Mouse (Mus musculus) left cerebral cortex, postnatal 4 days (tissue): ENCODE results near the gene Serpina5. TPM values are rescaled to one million over a fixed set of nuclear protein-coding genes. Genes with fewer than 3 reads are reported as not detected.

Source experiments
- DNase-seq: peaks from one replicate; pipeline ENCODE4 v3.0.0-alpha.2; 2022
- intact Hi-C: fragments of 180-260 bp; cut with DNase I; formaldehyde crosslinking; loops from one replicate; pipeline ENCODE4 v1.15.1; 2025
- total RNA-seq, 2 experiments: library from RNA; stranded (reverse); gene quantifications; 2 replicates each; pipeline ENCODE4 v1.2.3; 2021

The Serpina5 gene
- total RNA-seq, 2 experiments from 2014 or later: not detected

DNA sequence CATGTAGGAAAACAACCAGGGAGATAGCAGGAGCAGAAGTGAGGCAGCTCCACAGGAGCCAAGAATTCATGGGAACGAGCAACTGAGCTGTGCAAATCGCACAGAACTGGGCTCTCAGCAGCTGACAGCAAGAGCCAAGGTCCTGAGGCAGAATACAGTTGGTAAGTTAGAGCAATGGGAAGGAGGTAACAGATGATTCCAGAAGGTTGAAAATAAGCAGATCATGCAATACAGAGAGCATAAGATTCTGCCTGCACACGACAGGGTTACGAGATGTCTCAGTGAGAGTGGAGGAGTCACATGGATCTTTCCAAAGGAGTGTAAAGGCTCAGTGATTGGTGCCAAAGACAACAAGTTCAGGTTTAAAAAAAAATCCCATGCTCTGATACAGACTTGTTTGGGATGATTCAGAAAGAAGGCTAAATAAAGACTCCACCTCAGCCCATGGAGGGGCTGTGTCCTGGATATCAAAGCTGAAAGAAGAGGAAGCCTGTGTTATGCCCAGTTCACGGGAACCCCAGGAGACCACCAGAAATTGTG, 24.2 kb downstream of the Serpina5 start:
- no peak for DNase-seq
- intact Hi-C loops: no loop called here

DNA sequence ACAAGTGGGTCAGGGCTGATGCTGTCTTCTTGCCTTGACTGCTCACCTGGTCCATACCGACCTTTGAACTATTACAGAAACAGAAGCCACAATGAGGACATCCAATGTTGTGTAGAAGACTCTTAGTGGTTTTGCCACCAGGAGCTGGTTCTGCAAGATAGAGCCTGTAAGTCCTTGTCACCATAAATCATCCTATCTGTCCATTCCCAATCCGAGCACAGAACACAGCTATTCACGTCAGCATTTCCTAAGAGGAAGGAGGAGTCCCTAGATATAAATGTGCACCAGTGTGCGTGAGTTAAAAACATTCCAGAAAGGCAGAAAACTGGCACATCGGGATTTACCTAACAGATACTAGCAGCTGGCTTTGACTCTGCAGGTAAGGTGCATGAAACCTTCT, 26.8 kb downstream of the Serpina5 start, which contains the start of gene Serpina3b:
Serpina3b (plus strand) TSS at position 301 of the 400 bp plus-strand sequence.
- no peak for DNase-seq
- intact Hi-C loops: no loop called here

DNA sequence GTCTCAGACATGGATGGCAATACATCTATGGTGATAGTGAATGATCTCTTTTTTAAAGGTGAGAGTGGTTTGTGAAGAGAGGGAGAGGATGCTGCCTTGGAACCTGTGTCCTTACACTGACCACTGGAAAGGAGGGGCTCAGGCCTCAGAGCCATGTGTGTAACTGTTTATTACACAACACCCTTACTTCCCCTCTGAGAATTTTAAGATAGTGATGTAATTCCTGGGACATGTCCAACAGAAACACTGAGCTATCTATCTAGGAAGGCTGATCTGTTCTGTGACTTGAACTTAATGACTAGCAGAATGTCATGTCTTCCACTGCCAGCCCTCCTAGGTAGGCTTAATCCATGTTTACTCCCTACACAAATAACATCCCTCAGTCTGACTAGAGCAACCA, 30.1 kb downstream of the Serpina5 start:
- no peak for DNase-seq
- intact Hi-C loops: no loop called here

DNA sequence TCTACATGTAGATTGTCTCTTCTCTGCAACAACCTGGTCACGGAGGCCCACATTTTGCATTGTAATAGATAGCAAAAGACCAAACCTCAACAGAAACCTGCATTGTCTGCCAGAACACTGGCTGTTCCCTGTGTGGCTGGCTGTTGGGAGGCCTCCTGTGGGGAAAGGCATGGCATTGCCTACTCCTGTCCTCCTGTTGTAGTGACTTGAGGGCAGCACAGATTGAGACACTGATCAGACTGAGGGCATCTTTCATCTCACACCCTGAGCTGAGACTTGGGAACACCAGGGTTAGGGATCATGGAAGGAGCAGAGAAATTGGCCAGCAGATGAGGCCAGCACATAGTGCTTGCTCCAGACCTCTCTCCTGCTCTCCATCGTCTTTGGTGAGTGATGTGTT, 37.3 kb downstream of the Serpina5 start:
- intact Hi-C loops: no loop called here
- DNase-seq: no peak

DNA sequence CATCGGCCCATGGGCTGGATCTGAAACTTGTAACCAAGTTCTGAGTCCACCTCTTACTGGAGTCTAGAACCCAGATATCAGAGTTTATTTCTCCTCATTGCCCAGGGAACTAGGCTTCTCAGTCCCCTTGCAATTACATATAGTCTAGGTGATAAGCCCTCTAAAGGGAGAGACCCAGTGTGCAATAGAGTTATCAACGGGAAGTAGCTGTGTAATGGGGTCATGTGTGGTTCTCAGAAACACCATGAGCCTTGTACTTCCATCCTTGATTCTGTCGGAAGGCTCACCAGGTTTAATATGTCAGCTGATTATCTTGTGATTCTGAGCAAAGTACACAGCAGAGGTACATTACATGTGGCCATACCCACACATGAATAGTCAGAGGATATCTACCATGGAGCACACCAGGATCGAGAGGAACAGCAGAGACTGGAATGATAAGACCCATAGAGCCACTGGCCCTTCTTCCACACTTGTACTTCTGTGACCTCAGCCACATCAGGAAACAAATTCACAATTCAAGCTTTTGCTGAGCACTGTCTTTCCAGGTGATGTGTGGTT, 39.7 kb downstream of the Serpina5 start:
- no peak for DNase-seq

DNA sequence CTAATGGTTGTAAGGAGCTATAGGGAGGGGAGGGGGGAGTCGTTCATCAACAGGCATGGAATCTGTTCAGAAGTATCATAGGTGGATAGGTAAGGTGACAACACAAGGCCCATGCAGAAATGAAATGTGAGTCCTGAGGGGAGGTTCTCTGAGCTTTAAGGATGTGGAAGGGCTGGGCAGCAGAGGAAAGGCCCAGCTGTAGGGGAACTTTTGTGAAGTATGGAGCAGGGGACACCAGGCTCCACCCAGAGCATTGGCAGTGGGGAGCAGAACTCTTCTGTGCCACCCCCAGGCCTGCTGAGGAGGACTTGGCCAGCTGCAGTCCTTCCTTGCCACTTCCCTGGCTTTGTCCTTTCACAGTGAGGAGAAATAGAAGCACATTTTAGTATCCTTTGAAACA, 40.6 kb downstream of the Serpina5 start:
- no peak for DNase-seq
- intact Hi-C loops: no loop called here

More for the DNA sequence above, 39.7 kb downstream of the Serpina5 start:
- intact Hi-C loops: no loop called here

DNA sequence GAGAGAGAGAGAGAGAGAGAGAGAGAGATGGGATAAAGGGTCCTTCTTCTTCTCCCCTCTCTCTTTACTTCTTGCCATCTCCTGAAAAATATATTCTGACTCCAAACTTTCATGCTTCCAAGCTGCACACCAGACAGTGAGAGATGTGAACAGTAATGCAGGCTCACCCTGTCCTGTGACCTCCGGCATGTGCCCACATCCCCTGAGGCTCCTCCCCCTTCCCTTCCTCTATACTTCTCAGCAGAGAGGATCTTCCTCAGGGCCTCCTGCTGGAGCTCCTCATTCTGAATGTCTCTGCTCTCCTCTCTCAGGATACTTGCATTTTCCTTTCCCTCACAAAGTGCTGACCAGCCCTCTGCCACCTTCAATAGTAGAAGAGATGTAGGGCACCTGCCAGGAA, 41.5 kb downstream of the Serpina5 start:
- DNase-seq: no peak
- intact Hi-C loops: no loop called here

DNA sequence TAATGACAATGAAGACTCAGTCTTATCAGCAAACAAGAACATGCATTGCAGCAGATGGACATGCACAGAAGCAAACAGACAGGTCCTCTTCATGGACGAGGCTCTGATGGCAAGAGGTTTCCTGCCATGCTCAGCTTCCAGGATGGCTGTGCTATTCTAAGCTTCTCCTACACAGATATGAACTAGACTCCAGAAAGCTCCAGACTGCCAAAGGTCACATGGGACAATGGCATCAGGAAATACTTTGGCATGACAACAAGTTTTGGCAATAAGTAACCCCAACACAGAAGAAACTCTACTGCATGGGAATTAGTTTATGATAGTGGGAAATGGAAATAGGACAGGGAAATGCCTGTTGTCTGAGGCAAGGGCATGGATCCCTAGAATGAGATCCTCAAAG, 42.4 kb downstream of the Serpina5 start:
- DNase-seq: no peak
- intact Hi-C loops: no loop called here

DNA sequence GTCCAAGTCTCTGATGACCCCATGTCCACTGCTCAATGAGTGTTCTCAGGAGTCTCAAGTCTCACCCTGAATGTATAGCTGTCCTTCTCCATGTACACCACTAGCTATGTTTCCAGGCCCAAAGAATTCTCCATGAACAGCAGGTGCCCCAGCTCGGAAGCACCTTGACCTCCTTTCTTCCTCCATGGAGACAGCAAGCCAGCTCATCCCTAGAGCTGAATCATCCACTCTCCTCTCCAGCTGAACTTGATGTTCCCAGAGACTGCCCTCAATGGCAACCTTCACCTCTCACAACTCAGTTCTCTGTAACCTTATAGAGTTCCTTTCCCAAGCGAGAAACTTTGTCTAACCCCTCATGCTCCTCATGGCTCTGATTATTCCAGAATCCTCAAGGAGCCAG, 44.7 kb downstream of the Serpina5 start:
- intact Hi-C loops: no loop called here
- no peak for DNase-seq

DNA sequence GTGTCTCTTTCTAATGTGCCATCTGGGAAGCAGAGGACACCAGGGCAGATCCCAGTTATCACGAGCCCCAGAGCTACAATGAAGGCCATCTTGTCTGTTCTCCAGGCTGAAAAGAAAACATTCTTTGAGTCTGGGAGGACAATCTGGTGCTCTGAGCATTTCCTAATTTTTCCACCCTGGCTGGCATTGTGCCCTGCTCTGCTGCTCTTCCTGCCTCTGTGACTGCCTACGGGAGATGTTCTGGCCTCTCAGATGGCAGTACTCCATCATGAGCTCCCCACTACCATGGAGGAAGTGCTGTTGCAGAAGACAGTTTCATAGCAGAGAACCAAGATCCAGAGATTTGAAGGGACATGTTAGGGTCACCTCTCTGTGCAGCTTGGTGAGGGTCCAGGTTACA, 51.1 kb downstream of the Serpina5 start:
- intact Hi-C loops: no loop called here
- DNase-seq: no peak

DNA sequence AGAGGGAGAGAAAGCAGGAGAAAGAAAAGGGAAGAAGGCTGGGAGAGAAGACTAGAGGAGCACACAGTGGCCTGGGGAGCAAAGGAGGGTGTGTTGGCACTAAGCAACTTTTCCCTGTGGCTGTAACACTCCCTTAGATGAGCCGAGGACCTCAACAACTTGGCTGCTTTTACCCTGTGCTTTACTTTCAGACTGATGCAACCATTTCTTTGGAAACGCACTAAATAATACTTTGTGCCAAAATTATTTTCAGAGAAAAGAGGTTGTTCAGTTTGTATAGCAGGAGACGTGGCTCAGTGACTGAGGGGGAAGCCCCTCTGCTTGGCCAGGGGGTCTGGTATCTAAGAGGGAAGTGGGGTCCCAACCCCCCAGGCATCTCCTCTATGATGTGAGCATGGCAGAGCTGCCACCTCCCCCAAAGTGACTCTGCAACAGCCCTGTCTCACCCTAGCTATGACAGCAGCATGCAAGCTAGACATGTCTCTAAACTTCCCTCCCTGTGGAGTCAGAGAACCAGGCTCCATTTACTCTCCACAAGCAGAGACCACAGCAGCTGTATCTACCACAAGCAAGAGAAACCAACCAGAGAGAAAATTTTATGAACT, 52.2 kb downstream of the Serpina5 start:
- DNase-seq: no peak
- intact Hi-C loops: no loop called here

DNA sequence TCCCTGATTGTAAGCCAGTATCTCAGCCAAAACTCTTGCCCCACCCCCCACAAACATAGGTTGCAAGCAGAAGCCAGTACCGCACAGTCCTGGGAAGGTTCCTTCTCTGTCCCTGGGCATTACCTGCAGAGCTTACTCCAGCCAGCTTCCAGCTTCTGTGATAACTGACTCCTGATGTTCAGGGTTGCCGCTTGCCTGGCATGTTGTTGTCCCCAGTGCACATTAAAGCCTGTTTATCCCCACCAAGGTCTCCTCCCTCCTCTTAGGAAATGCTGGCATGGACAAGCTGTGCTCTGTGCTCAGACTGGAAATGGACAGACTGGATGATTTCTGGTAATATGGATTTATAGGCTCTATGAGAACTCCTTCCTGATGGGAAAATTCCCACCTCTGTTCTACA, 52.7 kb downstream of the Serpina5 start, which contains the start of gene Serpina3c:
Serpina3c (minus strand) TSS at position 215 of the 400 bp plus-strand sequence.
- intact Hi-C loops: no loop called here
- DNase-seq: no peak

Other genes starting within 250 kb of the Serpina5 start
- not detected for gene Serpina1a, start 237.6 kb upstream of the Serpina5 start, total RNA-seq
- not detected for gene Serpina1c, start 196.2 kb upstream of the Serpina5 start, total RNA-seq
- not detected for gene Serpina1e, start 142.1 kb upstream of the Serpina5 start, total RNA-seq
- gene Serpina11, start 111.2 kb upstream of the Serpina5 start, total RNA-seq: not detected
- under 1 TPM in 1 of 2 experiments, not detected in 1; 0.22 TPM for gene Serpina9, start 87.4 kb upstream of the Serpina5 start, total RNA-seq
- gene Serpina12, start 56.7 kb upstream of the Serpina5 start, total RNA-seq: not detected
- gene Serpina3a, start 11.6 kb downstream of the Serpina5 start, total RNA-seq: not detected
- gene Serpina3b, start 26.9 kb downstream of the Serpina5 start, total RNA-seq: not detected
- not detected for gene Serpina3c, start 52.8 kb downstream of the Serpina5 start, total RNA-seq
- not detected for gene Serpina3f, start 113.4 kb downstream of the Serpina5 start, total RNA-seq
- under 1 TPM in 1 of 2 experiments, not detected in 1; 0.50 TPM for gene Serpina3g, start 135.1 kb downstream of the Serpina5 start, total RNA-seq
- not detected for gene Serpina3i, start 162.0 kb downstream of the Serpina5 start, total RNA-seq
- not detected for gene Serpina3j, start 213.4 kb downstream of the Serpina5 start, total RNA-seq
- gene Serpina3k, start 237.4 kb downstream of the Serpina5 start, total RNA-seq: not detected
- not detected for gene Serpina3m, start 237.4 kb downstream of the Serpina5 start, total RNA-seq